Mouse (Mus musculus) megakaryocyte, embryonic 14.5 days (primary cell): ENCODE results near the gene C2cd4b.

Experiments used
- FLI1 ChIP-seq: IDR thresholded peaks from 2 replicates; pipeline ENCODE4 v1.6.1; 2012; ENCODE audit warnings: low read length, inconsistent platforms, mixed read lengths
- GATA1 ChIP-seq: IDR thresholded peaks from 3 replicates; pipeline ENCODE4 v1.6.1; 2012; ENCODE audit warnings: mixed read lengths, low read length, inconsistent platforms, borderline replicate concordance

DNA sequence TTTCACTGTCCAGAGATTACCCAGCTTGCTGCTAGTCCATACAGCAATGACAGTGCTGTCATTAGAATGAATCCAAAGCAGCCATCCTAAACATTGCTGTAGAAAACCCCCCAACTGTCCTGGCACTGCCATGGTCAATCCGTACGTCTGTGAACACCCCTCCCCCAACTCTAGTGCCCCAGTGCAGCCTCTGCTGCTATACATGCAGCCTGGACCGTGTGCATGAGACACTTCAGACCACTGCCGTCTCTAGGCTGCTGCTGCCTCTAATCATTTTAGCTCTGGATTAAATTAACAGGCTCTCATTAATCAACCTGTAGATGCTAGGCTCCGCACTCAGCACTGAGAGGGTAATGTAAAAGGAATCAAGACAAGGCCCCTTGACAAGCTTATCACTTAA lies 47.8 kb downstream of the C2cd4b start:
- TF ChIP-seq GATA1 (no peak), FLI1 (no peak)
